Mouse (Mus musculus) thymus, adult 2 months (tissue): ENCODE data around the gene Aip. TPM values are rescaled to one million over a fixed set of nuclear protein-coding genes. Genes with fewer than 3 reads are reported as not detected.

Experiments
- DNase-seq: peaks from one replicate; pipeline ENCODE4 v3.0.0; 2021
- H3K27ac ChIP-seq: fragments of 200-500 bp; 2 replicates; pipeline ENCODE4 v1.5.1; 2012; ENCODE audit warnings: low read length, control low read depth; ENCODE audit not compliant: control insufficient read depth, insufficient read depth
- H3K27me3 ChIP-seq: fragments of 200-500 bp; 2 replicates; pipeline ENCODE4 v1.6.1; 2012; ENCODE audit warnings: mild to moderate bottlenecking, low read length, moderate library complexity, mixed read lengths; ENCODE audit not compliant: control insufficient read depth, insufficient read depth
- H3K36me3 ChIP-seq: fragments of 200-500 bp; 2 replicates; pipeline ENCODE4 v1.6.1; 2012; ENCODE audit warnings: mild to moderate bottlenecking, low read length, moderate library complexity; ENCODE audit not compliant: control insufficient read depth, insufficient read depth
- H3K4me1 ChIP-seq: fragments of 200-500 bp; replicated peaks from 2 replicates; pipeline ENCODE4 v1.6.1; 2012; ENCODE audit warnings: low read length; ENCODE audit not compliant: control insufficient read depth, insufficient read depth
- H3K4me3 ChIP-seq: fragments of 200-500 bp; 2 replicates; pipeline ENCODE4 v1.5.1; 2012; ENCODE audit warnings: mild to moderate bottlenecking, low read length, control low read depth, moderate library complexity; ENCODE audit not compliant: control insufficient read depth, insufficient read depth
- CTCF ChIP-seq: fragments of 200-500 bp; IDR thresholded peaks from 2 replicates; pipeline ENCODE4 v1.5.1; 2012; ENCODE audit warnings: mild to moderate bottlenecking, control low read depth, low read length, moderate library complexity, borderline replicate concordance; ENCODE audit not compliant: control insufficient read depth, poor library complexity, insufficient read depth; ENCODE audit errors: extremely low read depth
- POLR2A ChIP-seq: fragments of 200-500 bp; IDR thresholded peaks from 2 replicates; pipeline ENCODE4 v1.6.1; 2012; ENCODE audit warnings: mild to moderate bottlenecking, low read length, control low read depth, moderate library complexity; ENCODE audit not compliant: control insufficient read depth, poor library complexity, insufficient read depth; ENCODE audit errors: extremely low read depth
- WGBS: fragments of 180-500 bp; shearing (Covaris S2); methylation state at CpG from one replicate; pipeline ENCODE4 v1.1.7; 2018; 5-methylcytosine and 5-hydroxymethylcytosine counted together
- polyA plus RNA-seq: library from polyadenylated mRNA; depleted of rRNA; stranded (reverse); fragments of >200 nt; gene quantifications from 2 replicates; pipeline ENCODE4 v1.2.3, GENCODE M21; 2012

The Aip gene
- polyA plus RNA-seq, 1 experiment: 112 TPM

DNA sequence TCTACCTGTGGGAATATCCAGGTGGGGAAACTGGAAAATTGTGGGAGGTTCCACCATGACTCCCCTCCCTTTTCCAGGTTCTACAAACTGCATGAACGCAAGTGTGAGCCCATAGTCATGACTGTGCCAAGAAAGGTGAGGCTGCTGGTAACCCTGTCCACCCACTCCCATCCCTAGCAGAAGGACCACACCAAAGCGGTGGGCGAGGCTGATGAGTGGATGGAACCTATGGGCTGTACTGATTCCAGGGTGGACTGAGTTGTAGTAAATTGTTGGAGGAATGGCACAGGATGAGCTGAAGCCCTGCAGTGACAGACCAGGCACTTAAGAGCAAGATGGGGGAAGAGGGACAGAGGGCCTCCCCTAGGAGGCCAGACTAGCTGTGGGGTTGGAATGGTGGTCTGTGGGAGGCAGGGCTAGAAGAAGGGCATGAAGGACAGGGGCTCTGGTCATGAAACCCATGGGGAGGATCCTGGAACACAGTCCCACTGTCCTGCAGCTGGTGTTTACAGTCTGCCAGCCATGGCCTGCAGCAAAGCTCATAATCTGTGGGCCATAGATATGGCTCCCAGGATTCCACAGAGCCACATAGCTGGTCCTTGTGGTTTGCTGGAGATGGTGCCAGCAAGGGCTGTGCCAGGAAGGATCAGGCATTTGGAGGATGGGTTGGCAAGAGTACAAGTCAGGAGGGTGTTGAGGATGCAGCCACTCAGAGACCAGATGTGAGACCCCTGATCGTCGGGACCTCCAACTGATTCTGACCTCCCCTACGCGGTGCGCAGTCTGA is 27.0 kb upstream of the Aip start:
- DNase-seq: no peak
- Histone ChIP-seq H3K36me3 (peaks cover 18% of the 10 kb centered on the region), H3K27me3 (no peaks in the 10 kb centered on the region), H3K27ac (no peak overlapping the region), H3K4me3 (no peak overlapping the region), H3K4me1 (peaks cover 52% of the 10 kb centered on the region)
- WGBS: 96% methylated on average over 8 of the region's 8 CpGs
- TF ChIP-seq CTCF (no peak), POLR2A (no peak)

DNA sequence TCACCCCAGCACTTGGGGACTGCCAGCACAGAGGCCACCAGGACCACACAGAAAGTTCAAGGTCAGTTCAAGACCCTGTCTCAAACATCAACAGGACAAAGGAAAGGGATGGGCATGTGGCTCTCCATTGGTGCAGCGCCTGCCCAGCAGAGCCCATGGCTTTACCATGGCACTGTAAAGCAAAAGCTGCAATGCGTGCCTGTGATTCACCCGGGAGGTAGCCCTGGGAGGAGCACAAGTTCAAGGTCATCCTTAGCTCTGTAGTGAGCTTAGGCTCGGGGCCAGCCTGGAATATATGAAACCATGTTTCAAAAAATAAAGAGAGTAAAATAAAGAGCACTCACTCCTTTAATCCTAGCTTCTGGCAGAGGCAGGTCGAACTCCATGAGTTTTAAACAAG is 26.2 kb upstream of the Aip start:
- peaks cover 55% of the 10 kb centered on the region for H3K4me1 ChIP-seq
- H3K27me3 ChIP-seq: no peaks in the 10 kb centered on the region
- H3K36me3 ChIP-seq: peaks cover 18% of the 10 kb centered on the region
- TF ChIP-seq POLR2A: no peak
- H3K4me3 ChIP-seq: no peak overlapping the region
- H3K27ac ChIP-seq: no peak overlapping the region
- WGBS: 96% methylated on average over 5 of the region's 5 CpGs
- no peak for DNase-seq

DNA sequence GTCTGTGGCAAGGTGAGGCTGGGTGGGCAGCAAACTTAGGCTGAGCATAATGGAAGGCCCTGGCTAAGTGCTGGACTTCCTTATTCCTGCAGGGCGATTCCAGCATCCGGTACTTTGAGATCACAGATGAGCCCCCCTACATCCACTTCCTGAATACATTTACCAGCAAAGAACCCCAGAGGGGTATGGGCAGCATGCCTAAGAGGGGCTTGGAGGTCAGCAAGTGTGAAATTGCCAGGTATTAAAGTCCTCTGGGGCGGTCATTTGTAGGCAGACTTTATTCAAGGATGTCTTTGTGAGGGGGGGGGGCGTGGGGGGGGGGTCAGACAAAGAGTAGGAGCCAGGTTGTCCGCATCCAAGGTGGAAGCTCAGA is 25.8 kb upstream of the Aip start:
- H3K27me3 ChIP-seq: no peaks in the 10 kb centered on the region
- H3K4me1 ChIP-seq: peaks cover 55% of the 10 kb centered on the region
- no peak overlapping the region for H3K4me3 ChIP-seq
- TF ChIP-seq POLR2A (no peak), CTCF (no peak)
- 96% methylated on average over 5 of the region's 5 CpGs for WGBS
- peaks cover 14% of the 10 kb centered on the region for H3K36me3 ChIP-seq
- H3K27ac ChIP-seq: no peak overlapping the region
- no peak for DNase-seq

DNA sequence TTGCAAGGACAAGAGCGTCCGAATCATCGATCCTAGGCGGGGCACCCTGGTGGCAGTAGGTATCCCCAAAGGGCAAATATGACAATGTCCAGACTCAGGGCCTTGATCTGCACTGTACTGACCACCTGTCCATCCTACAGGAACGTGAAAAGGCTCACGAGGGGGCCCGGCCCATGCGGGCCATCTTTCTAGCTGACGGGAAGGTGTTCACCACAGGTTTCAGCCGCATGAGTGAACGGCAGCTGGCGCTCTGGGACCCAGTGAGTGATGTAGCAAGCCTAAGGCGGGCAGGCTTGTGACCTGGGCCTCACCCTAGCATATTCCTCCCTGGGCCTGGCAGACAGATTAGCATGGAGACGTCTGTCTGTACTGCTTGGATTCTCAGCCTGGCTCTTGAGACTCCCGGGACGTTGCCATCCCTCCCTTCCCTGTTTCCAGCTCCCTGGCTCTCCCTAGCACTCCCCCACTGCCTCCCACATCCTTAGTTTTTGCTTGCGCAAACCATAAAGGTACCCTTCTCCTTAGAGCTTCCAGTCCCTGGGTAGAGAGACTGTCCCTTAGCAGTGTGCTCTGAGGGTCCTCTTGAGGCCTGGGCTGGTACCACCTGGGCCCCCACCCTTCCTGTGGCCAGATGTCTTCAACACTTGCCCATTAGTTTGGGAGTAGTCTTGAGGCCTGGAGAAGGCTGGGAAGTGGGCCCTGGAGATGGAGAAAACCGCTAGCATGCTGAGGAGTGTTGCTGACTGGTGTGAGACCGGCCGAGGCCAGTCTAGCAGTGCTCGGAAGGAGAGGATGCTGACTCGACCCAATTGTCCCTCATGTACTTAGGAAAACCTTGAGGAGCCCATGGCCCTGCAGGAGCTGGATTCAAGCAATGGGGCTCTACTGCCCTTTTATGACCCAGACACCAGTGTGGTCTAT is 25.2 kb upstream of the Aip start:
- Histone ChIP-seq H3K27me3 (no peaks in the 10 kb centered on the region), H3K36me3 (peaks cover 11% of the 10 kb centered on the region; the same call in 1 of the 2 replicates), H3K27ac (no peak overlapping the region), H3K4me3 (no peak overlapping the region), H3K4me1 (peaks cover 50% of the 10 kb centered on the region)
- 94% methylated on average over 22 of the region's 22 CpGs for WGBS
- DNase-seq: no peak
- TF ChIP-seq POLR2A (no peak), CTCF (no peak)

DNA sequence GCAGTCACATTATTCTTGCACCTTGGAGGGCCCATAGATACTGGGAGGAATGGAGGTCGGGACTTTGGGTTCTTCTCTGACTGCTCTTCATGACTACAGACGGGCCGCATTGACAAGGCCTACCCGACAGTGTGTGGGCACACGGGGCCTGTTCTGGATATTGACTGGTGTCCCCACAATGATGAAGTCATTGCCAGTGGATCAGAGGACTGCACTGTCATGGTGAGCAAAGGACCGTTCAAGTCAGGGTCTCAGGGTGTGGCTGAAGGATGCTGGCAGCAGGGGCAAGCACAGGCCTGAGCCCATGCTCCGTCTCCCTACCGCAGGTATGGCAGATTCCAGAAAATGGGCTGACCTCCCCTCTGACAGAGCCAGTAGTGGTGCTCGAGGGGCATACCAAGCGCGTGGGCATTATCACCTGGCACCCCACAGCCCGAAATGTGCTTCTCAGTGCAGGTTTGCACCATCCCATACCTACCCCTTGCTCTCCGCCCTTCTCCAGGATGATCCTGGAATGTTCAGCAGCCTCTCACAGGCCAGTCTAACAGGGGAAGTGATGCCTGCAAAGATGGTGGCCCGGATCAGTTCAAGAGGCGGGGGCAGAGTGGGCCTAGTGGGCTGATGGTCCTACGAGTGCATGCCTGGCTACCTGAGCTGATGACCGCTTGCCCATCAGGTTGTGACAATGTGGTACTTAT is 24.3 kb upstream of the Aip start:
- Histone ChIP-seq H3K4me1 (peaks cover 54% of the 10 kb centered on the region), H3K36me3 (peaks cover 11% of the 10 kb centered on the region; the same call in 1 of the 2 replicates), H3K4me3 (peak overlapping the region; percentile 76; the same call in 1 of the 2 replicates), H3K27me3 (no peaks in the 10 kb centered on the region), H3K27ac (no peak overlapping the region)
- TF ChIP-seq CTCF (no peak), POLR2A (no peak)
- WGBS: 95% methylated on average over 17 of the region's 17 CpGs
- DNase-seq: no peak

DNA sequence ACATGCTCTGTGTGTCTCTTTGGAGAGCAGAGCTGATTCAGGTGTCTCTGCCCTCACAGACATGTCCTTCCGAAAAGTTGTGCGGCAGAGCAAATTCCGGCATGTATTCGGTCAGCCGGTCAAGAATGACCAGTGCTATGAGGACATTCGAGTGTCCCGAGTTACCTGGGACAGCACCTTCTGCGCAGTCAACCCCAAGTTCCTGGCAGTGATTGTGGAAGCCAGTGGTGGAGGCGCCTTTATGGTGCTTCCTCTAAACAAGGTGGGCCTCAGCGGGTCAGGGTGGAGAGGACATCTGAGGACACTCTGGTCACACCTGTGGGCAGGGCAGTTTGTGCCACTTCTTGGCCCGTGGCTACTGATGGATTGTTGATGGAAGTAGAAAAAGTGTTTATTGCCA is 23.6 kb upstream of the Aip start:
- WGBS: 70% methylated on average over 11 of the region's 11 CpGs
- TF ChIP-seq POLR2A (no peak), CTCF (no peak)
- Histone ChIP-seq H3K4me3 (peak overlapping the region; percentile 76), H3K36me3 (peaks cover 11% of the 10 kb centered on the region; the same call in 1 of the 2 replicates), H3K27ac (peak overlapping the region; percentile 67; the same call in 1 of the 2 replicates), H3K27me3 (no peaks in the 10 kb centered on the region), H3K4me1 (peaks cover 60% of the 10 kb centered on the region)
- no peak for DNase-seq
